Mouse (Mus musculus): ENCODE measurements around the gene Camkk1. TPM values are rescaled to one million over a fixed set of nuclear protein-coding genes. Genes with fewer than 3 reads are reported as not detected.
A peak's percentile ranks its signal among the peaks of the same experiment; 100 is the strongest.

Gene Camkk1
- polyA plus RNA-seq, 1 experiment: 2.2 TPM

DNA sequence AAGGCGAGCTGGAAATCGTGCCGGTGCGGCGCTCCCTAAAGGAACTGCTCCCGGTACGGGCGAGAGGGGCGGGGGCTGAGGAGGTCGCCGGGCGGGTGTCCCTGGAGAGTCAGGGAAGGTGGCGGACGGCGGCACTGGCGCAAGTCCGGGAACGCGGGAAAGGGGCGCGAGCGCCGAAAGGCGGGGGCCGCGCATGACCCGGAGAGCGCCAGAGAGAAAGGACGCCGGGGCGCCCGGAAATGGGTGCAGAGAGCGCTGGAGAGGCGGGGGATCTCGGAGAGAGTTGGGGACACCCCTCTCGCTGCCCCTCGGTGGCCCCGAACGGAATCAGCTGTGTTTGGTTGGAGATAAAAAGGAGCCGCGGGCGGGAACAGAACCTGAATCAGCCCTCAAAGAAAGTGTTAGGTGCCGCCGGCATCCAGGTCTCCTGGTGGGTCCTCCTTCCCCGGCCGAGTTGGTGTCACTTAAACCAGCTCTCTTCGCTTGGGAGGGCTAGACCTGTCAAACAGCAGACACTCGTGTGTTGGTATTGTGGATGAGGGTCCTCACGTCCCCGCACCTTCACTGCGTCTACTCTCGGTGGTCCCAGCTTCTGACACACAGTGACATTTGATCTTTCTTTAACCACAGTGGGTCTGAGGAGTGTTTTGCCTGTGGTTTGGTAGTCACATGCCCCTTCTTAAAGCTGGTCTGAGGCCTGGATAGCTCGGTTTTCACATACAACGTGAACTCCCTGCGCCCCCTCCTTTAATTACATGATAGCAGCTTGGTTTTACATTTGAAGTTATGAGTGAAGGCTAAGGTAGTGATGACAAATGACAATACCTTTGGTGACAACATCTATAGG, 29.4 kb downstream of the Camkk1 start:
- WGBS: 2% methylated on average over 55 of the region's 55 CpGs
- Histone ChIP-seq H3K36me3 (ENCODE audit: control insufficient read depth, insufficient read depth, low read length) (peaks cover 4% of the 10 kb centered on the region; the same call in 1 of the 2 replicates), H3K27me3 (ENCODE audit: control insufficient read depth, insufficient read depth, low read length) (no peaks in the 10 kb centered on the region), H3K4me3 (ENCODE audit: extremely low read depth, insufficient read depth, insufficient read length) (peak overlapping the region; percentile 82), H3K4me1 (ENCODE audit: control insufficient read depth, insufficient read depth, insufficient read length) (peaks cover 6% of the 10 kb centered on the region; the same call in 1 of the 2 replicates), H3K27ac (ENCODE audit: insufficient read depth, low read length) (peak overlapping the region; percentile 90)
- peak in 1 of 2 experiments; percentile 52 for DNase-seq (ENCODE audit: low read depth in 1 of 2, low spot score in 2 of 2)
- TF ChIP-seq POLR2A (IDR thresholded peaks at IDR 0.05; ENCODE audit: low read depth, low read length) (no peak), CTCF (IDR thresholded peaks at IDR 0.05; ENCODE audit: extremely low read depth, insufficient read depth, insufficient read length, insufficient replicate concordance) (no peak)

DNA sequence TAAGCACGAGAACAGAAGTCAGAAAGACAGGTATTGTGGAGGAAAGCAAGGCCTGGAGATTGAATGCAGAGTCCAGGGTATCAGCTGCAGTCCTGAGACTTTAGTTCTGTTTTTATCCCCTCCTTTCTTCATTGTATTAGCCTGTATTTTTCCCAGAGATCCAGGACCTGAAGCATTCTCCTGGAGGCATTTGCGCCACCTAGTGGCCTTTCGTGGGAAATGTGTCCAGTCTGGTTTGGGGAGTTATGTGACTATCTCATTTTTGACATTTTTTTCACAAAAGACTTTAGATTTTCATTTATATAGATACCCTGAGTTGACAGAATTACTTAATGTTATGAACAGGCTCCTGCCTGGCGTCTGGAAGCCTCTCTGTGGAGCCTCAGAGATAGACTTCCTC, 30.5 kb downstream of the Camkk1 start:
- H3K27ac ChIP-seq (ENCODE audit: insufficient read depth, low read length): no peak overlapping the region
- no peaks in the 10 kb centered on the region for H3K27me3 ChIP-seq (ENCODE audit: control insufficient read depth, insufficient read depth, low read length)
- H3K4me3 ChIP-seq (ENCODE audit: extremely low read depth, insufficient read depth, insufficient read length): no peak overlapping the region
- peak; percentile 28 to 53 for DNase-seq (ENCODE audit: low read depth in 1 of 2, low spot score in 2 of 2)
- peaks cover 6% of the 10 kb centered on the region; the same call in 1 of the 2 replicates for H3K4me1 ChIP-seq (ENCODE audit: control insufficient read depth, insufficient read depth, insufficient read length)
- peaks cover 11% of the 10 kb centered on the region for H3K36me3 ChIP-seq (ENCODE audit: control insufficient read depth, insufficient read depth, low read length)
- TF ChIP-seq CTCF (IDR thresholded peaks at IDR 0.05; ENCODE audit: extremely low read depth, insufficient read depth, insufficient read length, insufficient replicate concordance) (peak; percentile 62; the same call in 1 of the 2 replicates), POLR2A (IDR thresholded peaks at IDR 0.05; ENCODE audit: low read depth, low read length) (no peak)
- WGBS: 18% methylated on average over 4 of the region's 4 CpGs

DNA sequence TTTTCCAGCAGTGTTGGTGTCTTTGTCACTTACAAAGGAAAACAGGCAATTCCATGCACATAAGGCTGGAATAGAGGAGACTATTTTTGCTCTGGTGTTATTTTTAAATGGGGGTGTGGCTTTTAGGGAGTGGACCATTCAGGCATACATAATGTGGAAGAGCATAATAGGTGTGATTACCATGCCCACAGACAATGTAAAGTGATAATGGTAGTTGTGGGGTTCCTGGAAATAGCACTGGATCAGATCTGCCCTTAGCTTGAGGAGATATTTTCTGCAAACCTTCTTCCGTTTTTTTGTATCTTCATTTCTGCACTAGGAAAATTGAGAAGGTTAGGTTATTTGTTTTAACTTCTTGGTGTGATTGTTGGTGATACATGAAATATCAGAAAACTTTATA, 34.0 kb downstream of the Camkk1 start:
- TF ChIP-seq CTCF (IDR thresholded peaks at IDR 0.05; ENCODE audit: extremely low read depth, insufficient read depth, insufficient read length, insufficient replicate concordance) (no peak), POLR2A (IDR thresholded peaks at IDR 0.05; ENCODE audit: low read depth, low read length) (no peak)
- peaks cover 20% of the 10 kb centered on the region for H3K36me3 ChIP-seq (ENCODE audit: control insufficient read depth, insufficient read depth, low read length)
- 94% methylated on average over 1 of the region's 1 CpGs for WGBS

DNA sequence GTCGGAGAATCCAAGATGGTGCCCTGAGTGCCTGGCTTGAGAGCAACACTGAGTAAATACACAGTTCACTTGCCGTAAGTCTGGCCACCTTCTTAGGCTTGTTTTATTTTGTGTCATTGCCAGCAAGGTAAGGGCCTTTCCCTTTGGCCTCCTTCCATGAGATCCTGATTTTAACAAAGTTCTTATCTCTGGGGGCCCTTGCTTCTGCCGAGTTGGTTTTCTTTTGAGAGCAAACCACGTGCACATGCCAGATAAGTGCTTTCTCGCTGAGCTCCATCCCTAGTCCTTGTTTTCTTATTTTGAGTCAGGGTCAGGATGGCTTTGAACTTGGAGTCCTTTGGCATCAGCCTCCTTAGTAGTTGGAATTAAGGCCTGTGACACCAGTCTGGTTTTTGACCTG, 38.9 kb downstream of the Camkk1 start:
- Histone ChIP-seq H3K36me3 (ENCODE audit: control insufficient read depth, insufficient read depth, low read length) (peaks cover 20% of the 10 kb centered on the region), H3K27me3 (ENCODE audit: control insufficient read depth, insufficient read depth, low read length) (no peaks in the 10 kb centered on the region), H3K4me3 (ENCODE audit: extremely low read depth, insufficient read depth, insufficient read length) (no peak overlapping the region), H3K4me1 (ENCODE audit: control insufficient read depth, insufficient read depth, insufficient read length) (no peaks in the 10 kb centered on the region), H3K27ac (ENCODE audit: insufficient read depth, low read length) (no peak overlapping the region)
- no peak for TF ChIP-seq CTCF (IDR thresholded peaks at IDR 0.05; ENCODE audit: extremely low read depth, insufficient read depth, insufficient read length, insufficient replicate concordance)
- TF ChIP-seq POLR2A (IDR thresholded peaks at IDR 0.05; ENCODE audit: low read depth, low read length): no peak
- DNase-seq (ENCODE audit: low read depth in 1 of 2, low spot score in 2 of 2): no peak
- WGBS: 81% methylated on average over 5 of the region's 5 CpGs

More for the DNA sequence above, 34.0 kb downstream of the Camkk1 start:
- H3K27ac ChIP-seq (ENCODE audit: insufficient read depth, low read length): no peak overlapping the region
- H3K4me1 ChIP-seq (ENCODE audit: control insufficient read depth, insufficient read depth, insufficient read length): peaks cover 6% of the 10 kb centered on the region; the same call in 1 of the 2 replicates
- no peak for DNase-seq (ENCODE audit: low read depth in 1 of 2, low spot score in 2 of 2)
- no peak overlapping the region for H3K4me3 ChIP-seq (ENCODE audit: extremely low read depth, insufficient read depth, insufficient read length)
- no peaks in the 10 kb centered on the region for H3K27me3 ChIP-seq (ENCODE audit: control insufficient read depth, insufficient read depth, low read length)

DNA sequence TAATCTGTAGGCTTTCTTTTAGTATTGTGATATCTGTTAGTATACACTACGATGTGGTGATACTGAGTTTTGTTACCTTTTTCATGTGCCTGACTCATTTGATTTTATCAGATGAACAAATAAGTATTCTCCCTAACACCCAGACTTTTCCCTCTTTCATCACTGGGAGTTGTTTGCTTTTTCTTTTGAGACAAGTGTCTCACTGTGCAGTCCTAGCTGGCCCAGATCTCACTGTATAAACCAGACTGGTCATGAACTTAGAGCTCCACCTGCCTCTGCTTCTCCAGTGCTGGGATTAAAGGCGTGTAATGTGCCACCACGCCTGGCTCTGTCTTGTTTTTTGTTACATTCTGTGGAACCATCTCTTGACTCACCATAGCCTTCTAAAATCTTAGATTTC, 40.8 kb downstream of the Camkk1 start:
- H3K4me1 ChIP-seq (ENCODE audit: control insufficient read depth, insufficient read depth, insufficient read length): no peaks in the 10 kb centered on the region
- H3K27me3 ChIP-seq (ENCODE audit: control insufficient read depth, insufficient read depth, low read length): no peaks in the 10 kb centered on the region
- 93% methylated on average over 3 of the region's 3 CpGs for WGBS
- peaks cover 14% of the 10 kb centered on the region for H3K36me3 ChIP-seq (ENCODE audit: control insufficient read depth, insufficient read depth, low read length)
- no peak for TF ChIP-seq POLR2A (IDR thresholded peaks at IDR 0.05; ENCODE audit: low read depth, low read length)
- no peak for TF ChIP-seq CTCF (IDR thresholded peaks at IDR 0.05; ENCODE audit: extremely low read depth, insufficient read depth, insufficient read length, insufficient replicate concordance)
- DNase-seq (ENCODE audit: low read depth in 1 of 2, low spot score in 2 of 2): no peak
- H3K4me3 ChIP-seq (ENCODE audit: extremely low read depth, insufficient read depth, insufficient read length): no peak overlapping the region
- no peak overlapping the region for H3K27ac ChIP-seq (ENCODE audit: insufficient read depth, low read length)

DNA sequence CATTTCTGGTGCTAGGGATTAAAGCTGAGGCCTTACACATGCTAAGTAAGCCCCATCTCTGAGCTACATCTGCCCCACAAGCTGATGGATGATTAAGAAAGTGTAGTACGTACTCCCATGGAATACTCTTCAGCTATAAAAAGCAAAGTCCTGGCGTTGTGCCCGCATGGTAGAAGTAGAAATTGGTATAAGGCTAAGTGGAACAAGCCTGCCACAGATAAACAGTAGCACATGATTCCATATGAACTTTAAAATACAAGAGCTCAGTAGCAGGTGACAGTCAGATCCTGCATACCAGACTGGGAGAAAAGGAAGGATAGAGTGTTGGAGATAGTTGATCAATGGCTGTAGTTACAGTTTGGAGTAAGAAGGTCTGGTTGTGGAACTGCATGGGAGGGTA, 42.6 kb downstream of the Camkk1 start:
- H3K27me3 ChIP-seq (ENCODE audit: control insufficient read depth, insufficient read depth, low read length): no peaks in the 10 kb centered on the region
- no peaks in the 10 kb centered on the region for H3K4me1 ChIP-seq (ENCODE audit: control insufficient read depth, insufficient read depth, insufficient read length)
- WGBS: 96% methylated on average over 3 of the region's 3 CpGs
- TF ChIP-seq POLR2A (IDR thresholded peaks at IDR 0.05; ENCODE audit: low read depth, low read length) (no peak), CTCF (IDR thresholded peaks at IDR 0.05; ENCODE audit: extremely low read depth, insufficient read depth, insufficient read length, insufficient replicate concordance) (no peak)
- H3K4me3 ChIP-seq (ENCODE audit: extremely low read depth, insufficient read depth, insufficient read length): no peak overlapping the region
- no peak overlapping the region for H3K27ac ChIP-seq (ENCODE audit: insufficient read depth, low read length)
- H3K36me3 ChIP-seq (ENCODE audit: control insufficient read depth, insufficient read depth, low read length): peaks cover 12% of the 10 kb centered on the region
- DNase-seq (ENCODE audit: low read depth in 1 of 2, low spot score in 2 of 2): no peak

DNA sequence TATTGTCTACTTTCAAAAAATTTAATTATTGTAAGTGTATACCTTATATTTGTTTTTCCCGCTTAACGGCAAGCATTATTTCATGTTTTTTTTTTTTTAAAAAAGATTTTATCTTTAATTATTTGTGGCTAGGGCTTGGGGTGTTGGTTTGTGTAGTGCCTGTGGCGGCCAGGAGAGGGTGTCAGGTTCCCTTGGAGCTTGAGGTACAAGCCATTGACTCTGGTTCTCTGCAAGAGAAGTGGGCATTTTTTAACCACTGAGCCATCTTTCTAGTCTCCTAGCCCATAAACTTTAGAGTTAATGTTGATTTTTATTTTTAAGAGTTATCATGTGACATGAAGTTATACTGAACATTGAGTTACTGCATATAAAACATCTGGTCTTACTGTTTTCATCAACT, 53.0 kb downstream of the Camkk1 start:
- TF ChIP-seq POLR2A (IDR thresholded peaks at IDR 0.05; ENCODE audit: low read depth, low read length) (no peak), CTCF (IDR thresholded peaks at IDR 0.05; ENCODE audit: extremely low read depth, insufficient read depth, insufficient read length, insufficient replicate concordance) (peak; percentile 39; the same call in 1 of the 2 replicates)
- 82% methylated on average over 3 of the region's 3 CpGs for WGBS
- H3K27ac ChIP-seq (ENCODE audit: insufficient read depth, low read length): no peak overlapping the region
- H3K36me3 ChIP-seq (ENCODE audit: control insufficient read depth, insufficient read depth, low read length): peaks cover 44% of the 10 kb centered on the region
- no peak overlapping the region for H3K4me3 ChIP-seq (ENCODE audit: extremely low read depth, insufficient read depth, insufficient read length)
- peak in 1 of 2 experiments; percentile 48 for DNase-seq (ENCODE audit: low read depth in 1 of 2, low spot score in 2 of 2)
- H3K27me3 ChIP-seq (ENCODE audit: control insufficient read depth, insufficient read depth, low read length): no peaks in the 10 kb centered on the region
- H3K4me1 ChIP-seq (ENCODE audit: control insufficient read depth, insufficient read depth, insufficient read length): no peaks in the 10 kb centered on the region

Measured in spleen, adult 2 months (tissue).